Mouse (Mus musculus) CH12.LX (cell line): ENCODE data around the gene Pced1b. TPM values are rescaled to one million over a fixed set of nuclear protein-coding genes. Genes with fewer than 3 reads are reported as not detected.
A peak's percentile ranks its signal among the peaks of the same experiment; 100 is the strongest.

Experiments used
- DNase-seq: peaks from one replicate; pipeline ENCODE4 v3.0.0-alpha.2; 2013; ENCODE audit errors: extremely low read depth
- H3K27ac ChIP-seq: 2 replicates; pipeline ENCODE4 v1.5.1; 2012; ENCODE audit warnings: low read depth, mild to moderate bottlenecking, control low read depth, moderate library complexity; ENCODE audit not compliant: insufficient read depth
- H3K27me3 ChIP-seq: replicated peaks from 2 replicates; pipeline ENCODE3; 2012; ENCODE audit warnings: inconsistent platforms
- H3K36me3 ChIP-seq, 2 experiments: replicated peaks in 1 of 2; 2 replicates each; pipeline versions ENCODE3 to v1.6.1; 2012; ENCODE audit warnings: inconsistent platforms in 1 of 2, low read length in 1 of 2, mild to moderate bottlenecking in 1 of 2, mixed read lengths in 1 of 2, moderate library complexity in 1 of 2; ENCODE audit not compliant: control insufficient read depth in 1 of 2, insufficient read depth in 1 of 2
- H3K4me1 ChIP-seq, 2 experiments: 2 replicates each; pipeline ENCODE4 v1.6.1; 2012; ENCODE audit warnings: inconsistent platforms in 1 of 2, moderate library complexity in 1 of 2; ENCODE audit not compliant: insufficient read depth in 2 of 2, control insufficient read depth in 1 of 2
- H3K4me2 ChIP-seq: 2 replicates; pipeline ENCODE4 v1.6.1; 2012; ENCODE audit warnings: low read depth, mild to moderate bottlenecking, control low read depth; ENCODE audit not compliant: poor library complexity, insufficient read depth, severe bottlenecking
- H3K4me3 ChIP-seq, 3 experiments: fragments of 150-350 bp in 1 of 3; sonication (generic) in 1 of 3; replicated peaks in 1 of 3; 2 replicates each; pipeline versions ENCODE3 to v1.5.1; 2011 to 2012; ENCODE audit warnings: low read depth in 2 of 3, low read length in 2 of 3, mild to moderate bottlenecking in 2 of 3, moderate library complexity in 2 of 3, control low read depth in 1 of 3, improper control_type of control experiment in 1 of 3, inconsistent platforms in 1 of 3, mixed read lengths in 1 of 3; ENCODE audit not compliant: poor library complexity in 1 of 3
- H3K79me2 ChIP-seq: replicated peaks from 2 replicates; pipeline ENCODE4 v1.6.1; 2012; ENCODE audit warnings: mild to moderate bottlenecking, moderate library complexity; ENCODE audit not compliant: control insufficient read depth, poor library complexity, insufficient read depth, severe bottlenecking; ENCODE audit errors: extremely low read depth
- H3K9ac ChIP-seq: 2 replicates; pipeline ENCODE4 v1.6.1; 2012; ENCODE audit warnings: low read depth, mild to moderate bottlenecking, control low read depth, moderate library complexity; ENCODE audit not compliant: insufficient read depth
- H3K9me3 ChIP-seq: replicated peaks from 2 replicates; pipeline ENCODE3; 2012; ENCODE audit warnings: low read length, inconsistent platforms, mixed read lengths
- BHLHE40 ChIP-seq: IDR thresholded peaks from 2 replicates; pipeline ENCODE4 v1.6.1; 2011; ENCODE audit warnings: mild to moderate bottlenecking, low read depth, low read length, improper control_type of control experiment
- CTCF ChIP-seq, 2 experiments: IDR thresholded peaks in 1 of 2; conservative IDR thresholded peaks in 1 of 2; 2 replicates each; pipeline ENCODE4 v1.5.1; 2011 to 2012; ENCODE audit warnings: low read depth in 2 of 2, low read length in 2 of 2, improper control_type of control experiment in 1 of 2, inconsistent platforms in 1 of 2, mild to moderate bottlenecking in 1 of 2, moderate library complexity in 1 of 2
- EP300 ChIP-seq: IDR thresholded peaks from 2 replicates; pipeline ENCODE4 v1.6.1; 2011; ENCODE audit warnings: low read length, improper control_type of control experiment
- ETS1 ChIP-seq: conservative IDR thresholded peaks from 2 replicates; pipeline ENCODE4 v1.6.1; 2012; ENCODE audit warnings: low read depth, mild to moderate bottlenecking, inconsistent platforms, low read length, improper control_type of control experiment, moderate library complexity
- HCFC1 ChIP-seq: IDR thresholded peaks from 2 replicates; pipeline ENCODE4 v1.6.1; 2012; ENCODE audit warnings: low read depth, mild to moderate bottlenecking, inconsistent platforms, low read length, improper control_type of control experiment
- IRF4 ChIP-seq: IDR thresholded peaks from 2 replicates; pipeline ENCODE4 v1.6.1; 2014; ENCODE audit warnings: low read depth, mild to moderate bottlenecking, inconsistent platforms, low read length, improper control_type of control experiment
- JUN ChIP-seq: IDR thresholded peaks from 2 replicates; pipeline ENCODE4 v1.6.1; 2011; ENCODE audit warnings: low read depth, mild to moderate bottlenecking, low read length, improper control_type of control experiment, moderate library complexity; ENCODE audit not compliant: insufficient read depth
- KAT2A ChIP-seq: IDR thresholded peaks from 2 replicates; pipeline ENCODE4 v1.6.1; 2012; ENCODE audit warnings: low read length, improper control_type of control experiment, inconsistent platforms; ENCODE audit not compliant: insufficient replicate concordance
- MAFK ChIP-seq: IDR thresholded peaks from 2 replicates; pipeline ENCODE4 v1.6.1; 2011; ENCODE audit warnings: low read length, improper control_type of control experiment; ENCODE audit not compliant: insufficient replicate concordance
- MAZ ChIP-seq: IDR thresholded peaks from 2 replicates; pipeline ENCODE4 v1.6.1; 2012; ENCODE audit warnings: low read depth, mild to moderate bottlenecking, inconsistent platforms, low read length, improper control_type of control experiment, moderate library complexity
- MXI1 ChIP-seq: IDR thresholded peaks from 2 replicates; pipeline ENCODE4 v1.6.1; 2011; ENCODE audit warnings: mild to moderate bottlenecking, low read depth, low read length, improper control_type of control experiment
- MYC ChIP-seq: IDR thresholded peaks from 2 replicates; pipeline ENCODE4 v1.6.1; 2011; ENCODE audit warnings: low read depth, mild to moderate bottlenecking, improper control_type of control experiment, low read length
- NRF1 ChIP-seq: IDR thresholded peaks from 2 replicates; pipeline ENCODE4 v1.6.1; 2014; ENCODE audit warnings: low read depth, mild to moderate bottlenecking, inconsistent platforms, low read length, improper control_type of control experiment, moderate library complexity
- POLR2A ChIP-seq: IDR thresholded peaks from 2 replicates; pipeline ENCODE4 v1.6.1; 2011; ENCODE audit warnings: low read depth, mild to moderate bottlenecking, improper control_type of control experiment, low read length
- POLR2AphosphoS2 ChIP-seq: IDR thresholded peaks from 2 replicates; pipeline ENCODE4 v1.6.1; 2011; ENCODE audit warnings: low read depth, low read length, improper control_type of control experiment
- RCOR1 ChIP-seq: conservative IDR thresholded peaks from 2 replicates; pipeline ENCODE4 v1.6.1; 2012; ENCODE audit warnings: low read depth, mild to moderate bottlenecking, inconsistent platforms, low read length, improper control_type of control experiment
- TBP ChIP-seq: conservative IDR thresholded peaks from 2 replicates; pipeline ENCODE4 v1.6.1; 2011; ENCODE audit warnings: low read depth, low read length, improper control_type of control experiment
- TCF12 ChIP-seq: IDR thresholded peaks from 2 replicates; pipeline ENCODE4 v1.6.1; 2014; ENCODE audit warnings: low read depth, mild to moderate bottlenecking, inconsistent platforms, low read length, improper control_type of control experiment
- UBTF ChIP-seq: IDR thresholded peaks from 2 replicates; pipeline ENCODE4 v1.6.1; 2012; ENCODE audit warnings: low read depth, mild to moderate bottlenecking, inconsistent platforms, low read length, improper control_type of control experiment, moderate library complexity
- ZKSCAN1 ChIP-seq: IDR thresholded peaks from 2 replicates; pipeline ENCODE4 v1.6.1; 2012; ENCODE audit warnings: low read depth, inconsistent platforms, low read length, improper control_type of control experiment, borderline replicate concordance
- ZMIZ1 ChIP-seq: IDR thresholded peaks from 2 replicates; pipeline ENCODE4 v1.6.1; 2012; ENCODE audit warnings: low read depth, mild to moderate bottlenecking, inconsistent platforms, low read length, improper control_type of control experiment
- ZNF384 ChIP-seq: IDR thresholded peaks from 2 replicates; pipeline ENCODE4 v1.6.1; 2012; ENCODE audit warnings: low read depth, low read length, improper control_type of control experiment, inconsistent platforms
- dilution Hi-C: fragments of 300-500 bp; cut with MboI; formaldehyde crosslinking; loops from 2 replicates; pipeline ENCODE4 v1.14.3; 2020; ENCODE audit warnings: low sequenced_read_pairs; ENCODE audit not compliant: extremely low pct_unique_long_range_greater_than_20kb, extremely low pct_ligation_motif_present
- in situ Hi-C: fragments of 300-500 bp; cut with MboI; formaldehyde crosslinking; loops from 3 replicates; pipeline ENCODE4 v1.14.3; 2019; ENCODE audit warnings: low sequenced_read_pairs, low pct_ligation_motif_present, low pct_unique_long_range_greater_than_20kb, mixed read lengths
- polyA plus RNA-seq: library from polyadenylated mRNA; unstranded; fragments of >175 nt; gene quantifications from 2 replicates; pipeline ENCODE4 v1.2.1, GENCODE M21; 2012; ENCODE audit warnings: low read depth; ENCODE audit not compliant: insufficient read length
- total RNA-seq, 2 experiments: library from RNA; depleted of rRNA; stranded (reverse); fragments of 300-350 nt in 1 of 2; fragments of >200 nt in 1 of 2; gene quantifications; 2 replicates each; pipeline ENCODE4 v1.2.3; 2012 to 2014

Pced1b gene
- total and polyA plus RNA-seq, 3 experiments: 12.3 to 44.2 (median 21.1) TPM

DNA sequence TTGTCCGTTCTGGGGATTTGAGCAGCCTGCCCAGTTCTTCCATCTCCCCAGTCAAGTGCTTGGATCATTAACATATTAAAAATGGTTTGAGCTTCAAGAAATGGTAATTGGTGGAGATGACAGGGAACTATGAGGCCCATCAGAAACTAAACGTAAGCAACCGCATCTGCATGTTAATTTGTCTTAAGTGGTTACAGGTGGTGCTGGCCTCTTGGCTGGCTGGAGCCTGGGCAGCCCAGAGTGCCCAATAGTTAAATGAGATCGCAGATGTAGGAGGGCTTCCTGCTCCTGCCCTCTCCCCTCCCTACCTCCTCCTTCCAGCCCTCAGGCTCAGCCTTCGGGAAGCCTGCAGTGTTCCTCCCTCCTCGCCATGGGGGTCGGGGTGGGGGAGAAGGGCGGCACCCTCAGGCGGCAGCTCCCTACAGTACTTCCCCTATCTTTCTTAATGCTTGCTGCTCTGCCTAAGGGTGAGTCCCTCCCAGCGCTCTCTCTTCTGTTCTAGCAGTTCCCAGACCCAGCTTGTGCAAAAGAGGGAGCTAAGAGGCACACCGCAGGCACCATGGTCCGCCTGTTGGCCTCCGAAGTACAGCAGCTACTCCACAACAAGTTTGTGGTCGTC is 136.7 kb downstream of the Pced1b start:
- H3K27me3 ChIP-seq: no peaks in the 10 kb centered on the region
- DNase-seq: peak; percentile 83
- H3K36me3 ChIP-seq: peaks cover 41 to 73% of the 10 kb centered on the region in 2 experiments
- no peak for TF ChIP-seq MAFK
- peak; percentile 68 for TF ChIP-seq EP300
- TF ChIP-seq TCF12: peak; percentile 86
- TF ChIP-seq TBP: no peak
- TF ChIP-seq ZMIZ1: no peak; the same call in 1 of the 2 replicates
- TF ChIP-seq POLR2AphosphoS2: no peak
- peak; percentile 71 for TF ChIP-seq ETS1
- no peak for TF ChIP-seq RCOR1
- peak; percentile 16; the same call in 1 of the 2 replicates for TF ChIP-seq ZNF384
- no peak for TF ChIP-seq JUN
- TF ChIP-seq KAT2A: no peak
- TF ChIP-seq IRF4: peak; percentile 40; the same call in 1 of the 2 replicates
- no peak; the same call in 1 of the 2 replicates for TF ChIP-seq MXI1
- TF ChIP-seq NRF1: 0 out of 2 replicates have a peak, but pooled peaks have one; percentile 23
- TF ChIP-seq MYC: no peak
- TF ChIP-seq BHLHE40: peak; percentile 49
- peak; percentile 9; the same call in 1 of the 2 replicates for TF ChIP-seq UBTF
- TF ChIP-seq MAZ: peak; percentile 58; the same call in 1 of the 2 replicates
- no peak for TF ChIP-seq HCFC1
- no peak; the same call in none of the 2 replicates for TF ChIP-seq POLR2A
- no peak for TF ChIP-seq CTCF (conservative IDR thresholded peaks at IDR 0.05 in 1 of 2, IDR thresholded peaks at IDR 0.05 in 1 of 2; ENCODE audit: low read depth in 2 of 2, low read length in 2 of 2)
- TF ChIP-seq ZKSCAN1: no peak
- TF ChIP-seq, all 38 proteins: peak for 9
- Histone ChIP-seq H3K9me3 (no peaks in the 10 kb centered on the region), H3K27ac (peak overlapping the region; percentile 93), H3K79me2 (peaks cover 47% of the 10 kb centered on the region), H3K4me3 (peak overlapping the region; percentile 50 to 60 (median 58)), H3K4me2 (peak overlapping the region; percentile 39), H3K9ac (peak overlapping the region; percentile 14; the same call in 1 of the 2 replicates), H3K4me1 (peaks cover 37 to 78% of the 10 kb centered on the region in 2 experiments)
- dilution Hi-C loops: no loop called here
- in situ Hi-C loops: loop anchor here (5.0 to 10.0 kb wide), 2 partner anchors 71 to 131 kb away; no protein-coding TSS in a partner anchor
